24 mouse cellular contexts compared by ENCODE assay signal in genomic region chr13:92778642-92779041, GRCm38 (mm10). TPM values are rescaled to one million over a fixed set of nuclear protein-coding genes. Genes with fewer than 3 reads are reported as not detected.
A peak's percentile ranks its signal among the peaks of the same experiment; 100 is the strongest.
DNase-seq lines count a peak whose midpoint lies in the region; ATAC-seq and TF ChIP-seq lines count a peak whose summit lies in the region.
"Had no signal": no experiment of that assay in that cellular context is flagged by ENCODE, and none has a peak within 500 bp of the region (broad histone marks: within the 10 kb centered on the region; RNA-seq: fewer than 3 reads in every experiment).

No protein-coding gene starts in this region.

- peak; percentile 56 for DNase-seq in heart, adult 11 months
- DNase-seq in heart, postnatal 36 days: no peak
- peak; percentile 46 to 65 for DNase-seq in kidney, postnatal 4 days
- DNase-seq in adrenal gland, adult 18-20 months (ENCODE audit: low spot score in 2 of 2): no peak
- DNase-seq: adrenal gland, adult 2 months; adrenal gland, postnatal 25 days; cerebellum, adult 18-20 months; cerebellum, adult 9-11 months; cerebellum, postnatal 36 days; gastrocnemius, adult 2 months; gastrocnemius, postnatal 25 days; heart, adult 18-20 months; heart, postnatal 10 days had no signal

- WGBS in kidney, embryonic 15.5 days: 53% methylated on average over 7 of the region's 7 CpGs

- intact Hi-C loops in heart, postnatal 36 days (cut with DNase I): no loop called here

- ATAC-seq in kidney, embryonic 15.5 days (replicated peaks; ENCODE audit: low FRiP score): no peak
- ATAC-seq in common myeloid progenitor, adult 5-6 weeks (replicated peaks; ENCODE audit: low read depth, poor library complexity, severe bottlenecking): peak; percentile 48
- ATAC-seq: activated CD4-positive, CD25-positive, alpha-beta regulatory T cell, adult 4 months; forebrain, embryonic 14.5 days; Patski had no signal

- H3K36me3 ChIP-seq in kidney, embryonic 15.5 days: no peaks in the 10 kb centered on the region
- H3K36me3 ChIP-seq in myocyte (ENCODE audit: control insufficient read depth, insufficient read depth): no peaks in the 10 kb centered on the region
- H3K36me3 ChIP-seq: embryonic facial prominence, embryonic 10.5 days; hindbrain, embryonic 13.5 days had no signal

- no peaks in the 10 kb centered on the region for H3K27me3 ChIP-seq in kidney, embryonic 15.5 days
- H3K27me3 ChIP-seq in myocyte (ENCODE audit: control insufficient read depth, insufficient read depth, insufficient read length): no peaks in the 10 kb centered on the region
- H3K27me3 ChIP-seq: CH12.LX; hindbrain, embryonic 13.5 days had no signal

- H3ac ChIP-seq in myocyte (ENCODE audit: control insufficient read depth, insufficient read length): no peak overlapping the region

- TF ChIP-seq POLR2A in myocyte (IDR thresholded peaks at IDR 0.05; ENCODE audit: insufficient read length, low read depth): no peak

- H3K27ac ChIP-seq in kidney, embryonic 15.5 days: no peak overlapping the region
- H3K27ac ChIP-seq: embryonic facial prominence, embryonic 10.5 days; gastrocnemius, adult 2 months; heart, embryonic 10.5 days; hindbrain, embryonic 13.5 days had no signal

- no peak overlapping the region for H3K4me2 ChIP-seq in kidney, embryonic 15.5 days
- no peak overlapping the region for H3K4me2 ChIP-seq in myocyte (ENCODE audit: low read depth)
- H3K4me2 ChIP-seq: hindbrain, embryonic 13.5 days had no signal

- H3K4me3 ChIP-seq in kidney, embryonic 15.5 days (replicated peaks): no peak overlapping the region
- no peak overlapping the region for H3K4me3 ChIP-seq in myocyte
- H3K4me3 ChIP-seq: embryonic facial prominence, embryonic 10.5 days; gastrocnemius, adult 2 months; heart, embryonic 10.5 days; hindbrain, embryonic 13.5 days had no signal

- no peaks in the 10 kb centered on the region for H3K79me2 ChIP-seq in myocyte (ENCODE audit: control insufficient read depth, insufficient read depth)

- H3K4me1 ChIP-seq in kidney, embryonic 15.5 days: 0 out of 2 replicates have a peak, but pooled peaks cover 4% of the 10 kb centered on the region
- H3K4me1 ChIP-seq: hindbrain, embryonic 13.5 days had no signal

- no peaks in the 10 kb centered on the region for H3K9me3 ChIP-seq in kidney, embryonic 15.5 days (replicated peaks)
- H3K9me3 ChIP-seq: embryonic facial prominence, embryonic 10.5 days; heart, embryonic 10.5 days; hindbrain, embryonic 13.5 days had no signal

- no peak overlapping the region for H3K9ac ChIP-seq in kidney, embryonic 15.5 days
- H3K9ac ChIP-seq: hindbrain, embryonic 13.5 days had no signal

TF ChIP-seq in myocyte, 11 proteins besides CTCF, POLR2A, EP300 and RAD21:
- no peak for TF ChIP-seq REST (IDR thresholded peaks at IDR 0.05; ENCODE audit: insufficient read depth, insufficient read length)
- no peak for TF ChIP-seq E2F4 (IDR thresholded peaks at IDR 0.05; ENCODE audit: insufficient read depth)
- peak; percentile 49 for TF ChIP-seq USF1 (IDR thresholded peaks at IDR 0.05; ENCODE audit: low read depth)
- TF ChIP-seq MYOD1 (IDR thresholded peaks at IDR 0.05; ENCODE audit: control insufficient read depth in 1 of 3, insufficient read length in 2 of 3, low read depth in 2 of 3): peak in 2 of 3 experiments; percentile 23 to 35

RNA-seq across cellular contexts. Expression of gene Thbs4, which starts 16.0 kb away (rescaled TPM):
- 1 to 10 TPM; 3.4 to 3.6 TPM for total RNA-seq in heart, postnatal 36 days (2021)
- polyA plus RNA-seq in kidney, embryonic 15.5 days (2015; fragmentation: Nextera tagmentation; extraction: Ambion mirVana): 2.5 and 2.8 TPM in 2 replicates
- not detected in 2 replicates for total RNA-seq in common myeloid progenitor, adult 5-6 weeks (2017)
- polyA plus RNA-seq in myocyte (2012; fragmentation: generic; extraction: Trizol): not detected
- total RNA-seq in adrenal gland, adult 18-20 months (2021): 1 to 10 TPM; 2.2 to 7.7 TPM
- total RNA-seq: CH12.LX; hematopoietic stem cell, adult 5-6 weeks had no signal
- polyA plus RNA-seq: activated CD4-positive, CD25-positive, alpha-beta regulatory T cell, adult 4 months; Patski had no signal

Comparison
In these comparisons a context has a peak if more than half of its experiments do, and no peak if none do; other contexts are left out.
1. DNase-seq: peak in heart, adult 11 months (single experiment) and kidney, postnatal 4 days (2 of 2); none in heart, postnatal 36 days (0 of 2) and adrenal gland, adult 18-20 months (0 of 2).